Mouse (Mus musculus) midbrain, embryonic 16.5 days (tissue): Measurements from ENCODE around the gene Rps25. TPM values are rescaled to one million over a fixed set of nuclear protein-coding genes. Genes with fewer than 3 reads are reported as not detected.
"Not testable (repeated sequence)": the region's sequence is repeated elsewhere in the genome, so short reads cannot be mapped to it uniquely, and the experiment has no call there.

Experiments
- ATAC-seq: fragments of 200-750 bp; cut with Nextera tagmentation; 2 replicates; pipeline ENCODE4 v1.8.0; 2017; ENCODE audit warnings: moderate TSS enrichment
- H3K27ac ChIP-seq: fragments of 300-500 bp; sonication (generic); 2 replicates; pipeline ENCODE4 v1.5.1; 2014; ENCODE audit warnings: mild to moderate bottlenecking, low read length, mixed read lengths
- H3K27me3 ChIP-seq: fragments of 300-500 bp; sonication (generic); 2 replicates; pipeline ENCODE4 v1.6.1; 2014; ENCODE audit warnings: low read depth, low read length, mixed read lengths; ENCODE audit not compliant: control insufficient read depth, insufficient read depth
- H3K36me3 ChIP-seq: fragments of 300-500 bp; sonication (generic); 2 replicates; pipeline ENCODE4 v1.6.1; 2014; ENCODE audit warnings: mild to moderate bottlenecking, low read length, moderate library complexity, mixed read lengths; ENCODE audit not compliant: control insufficient read depth, insufficient read depth
- H3K4me1 ChIP-seq: fragments of 300-500 bp; sonication (generic); 2 replicates; pipeline ENCODE4 v1.6.1; 2014; ENCODE audit warnings: mild to moderate bottlenecking, low read length, mixed read lengths; ENCODE audit not compliant: control insufficient read depth, insufficient read depth
- H3K4me2 ChIP-seq: fragments of 300-500 bp; sonication (generic); 2 replicates; pipeline ENCODE4 v1.6.1; 2014; ENCODE audit warnings: mild to moderate bottlenecking, low read length, mixed read lengths
- H3K4me3 ChIP-seq: fragments of 300-500 bp; sonication (generic); 2 replicates; pipeline ENCODE4 v1.5.1; 2014; ENCODE audit warnings: low read depth, mild to moderate bottlenecking, low read length, moderate library complexity, mixed read lengths
- H3K9ac ChIP-seq: fragments of 300-500 bp; sonication (generic); 2 replicates; pipeline ENCODE4 v1.6.1; 2014; ENCODE audit warnings: low read depth, low read length, mixed read lengths
- H3K9me3 ChIP-seq: fragments of 300-500 bp; sonication (generic); replicated peaks from 2 replicates; pipeline ENCODE4 v1.6.1; 2014; ENCODE audit warnings: mild to moderate bottlenecking, low read length, mixed read lengths; ENCODE audit not compliant: control insufficient read depth, poor library complexity, severe bottlenecking
- WGBS: fragments of 180-500 bp; shearing (Covaris S2); extraction: QIAGEN DNeasy Blood & Tissue Kit; methylation state at CpG from one replicate; pipeline ENCODE4 v1.1.7; 2014; 5-methylcytosine and 5-hydroxymethylcytosine counted together
- polyA plus RNA-seq: library from polyadenylated mRNA; unstranded; fragments of >200 nt; fragmentation: Nextera tagmentation; extraction: Ambion mirVana; gene quantifications from 2 replicates; pipeline ENCODE4 v1.2.1, GENCODE M21; 2015

The Rps25 gene
- polyA plus RNA-seq, 1 experiment from 2014 or later: 926 TPM

- ATAC-seq: no peak
- H3K4me3 ChIP-seq: no peak overlapping the region
- no peaks in the 10 kb centered on the region for H3K27me3 ChIP-seq
- no peak overlapping the region for H3K9ac ChIP-seq
- no peaks in the 10 kb centered on the region for H3K9me3 ChIP-seq
- peaks cover 13% of the 10 kb centered on the region; the same call in 1 of the 2 replicates for H3K36me3 ChIP-seq
- peaks cover 16% of the 10 kb centered on the region for H3K4me1 ChIP-seq
- H3K27ac ChIP-seq: no peak overlapping the region
- H3K4me2 ChIP-seq: no peak overlapping the region
- 81% methylated on average over 1 of the region's 1 CpGs for WGBS
Measured at GRCm38 (mm10) chr9:44411601-44412130, 4.7 kb downstream of the Rps25 start.

GRCm38 (mm10) chr9:44412306-44412705 lies 5.4 kb downstream of the Rps25 start:
- H3K27ac ChIP-seq: no peak overlapping the region
- H3K27me3 ChIP-seq: no peaks in the 10 kb centered on the region
- no peaks in the 10 kb centered on the region for H3K9me3 ChIP-seq
- H3K9ac ChIP-seq: no peak overlapping the region
- 89% methylated on average over 4 of the region's 4 CpGs for WGBS
- ATAC-seq: no peak
- H3K36me3 ChIP-seq: peaks cover 13% of the 10 kb centered on the region; the same call in 1 of the 2 replicates
- no peak overlapping the region for H3K4me3 ChIP-seq
- H3K4me2 ChIP-seq: no peak overlapping the region
- H3K4me1 ChIP-seq: peaks cover 20% of the 10 kb centered on the region

DNA sequence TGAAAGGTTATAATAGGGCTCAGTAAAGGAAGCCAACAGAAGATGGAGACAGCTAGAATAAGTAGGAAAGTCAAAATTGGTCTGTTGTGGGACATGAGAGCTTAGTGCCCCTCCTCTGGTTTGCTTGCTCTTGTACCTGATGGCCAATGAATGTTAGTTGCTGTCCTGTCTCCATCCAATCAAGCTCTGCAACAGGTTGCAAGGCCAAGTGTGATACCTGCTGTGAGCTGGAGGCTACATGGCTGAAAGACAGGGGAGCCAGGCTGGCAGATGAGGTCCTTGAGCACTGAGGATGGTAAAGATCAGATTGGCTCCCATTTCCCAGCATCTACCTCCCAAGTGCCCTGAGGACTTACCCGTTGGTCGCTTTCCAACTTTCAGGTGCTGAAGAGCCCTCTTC lies 5.8 kb downstream of the Rps25 start:
- H3K9me3 ChIP-seq: no peaks in the 10 kb centered on the region
- no peak overlapping the region for H3K4me2 ChIP-seq
- no peaks in the 10 kb centered on the region for H3K27me3 ChIP-seq
- no peak overlapping the region for H3K4me3 ChIP-seq
- H3K27ac ChIP-seq: no peak overlapping the region
- H3K36me3 ChIP-seq: peaks cover 13% of the 10 kb centered on the region; the same call in 1 of the 2 replicates
- H3K4me1 ChIP-seq: peaks cover 22% of the 10 kb centered on the region
- ATAC-seq: no peak
- H3K9ac ChIP-seq: no peak overlapping the region
- 85% methylated on average over 2 of the region's 2 CpGs for WGBS

GRCm38 (mm10) chr9:44417156-44417891 lies 10.4 kb downstream of the Rps25 start:
- peak overlapping the region; percentile 89 for H3K4me2 ChIP-seq
- no peaks in the 10 kb centered on the region for H3K9me3 ChIP-seq
- H3K27me3 ChIP-seq: no peaks in the 10 kb centered on the region
- 0 out of 2 replicates have a peak, but pooled peaks cover 4% of the 10 kb centered on the region for H3K36me3 ChIP-seq
- H3K9ac ChIP-seq: peak overlapping the region; percentile 97
- WGBS: 8% methylated on average over 26 of the region's 26 CpGs
- H3K4me3 ChIP-seq: peak overlapping the region; percentile 84
- H3K27ac ChIP-seq: peak overlapping the region; percentile 71
- ATAC-seq: peak; percentile 76
- H3K4me1 ChIP-seq: peaks cover 19% of the 10 kb centered on the region

DNA sequence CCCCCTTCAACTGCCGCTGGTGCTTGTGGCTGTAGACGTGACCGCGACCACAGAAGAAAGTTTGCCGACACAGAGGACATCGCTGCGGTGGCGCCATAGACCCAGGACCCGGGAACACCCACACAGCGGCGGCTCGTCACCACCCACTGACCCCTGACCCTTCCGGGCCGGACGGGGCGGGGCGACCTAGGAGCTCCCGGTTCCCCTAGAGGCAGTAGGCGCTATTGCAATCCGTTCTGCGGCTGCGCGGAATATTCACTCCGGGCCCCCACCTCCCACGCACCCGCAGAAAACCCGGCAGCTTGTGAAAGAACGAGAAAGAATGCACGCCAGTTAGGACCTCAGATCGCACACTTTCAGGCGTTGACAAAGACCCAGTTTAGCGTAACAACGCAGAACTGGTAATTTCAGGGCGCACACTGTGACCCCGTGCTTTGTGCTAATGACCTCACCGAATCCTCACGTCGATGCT lies 11.0 kb downstream of the Rps25 start:
- H3K4me3 ChIP-seq: peak overlapping the region; percentile 84
- H3K4me1 ChIP-seq: peaks cover 19% of the 10 kb centered on the region
- ATAC-seq: peak; percentile 92
- H3K4me2 ChIP-seq: peak overlapping the region; percentile 89
- H3K36me3 ChIP-seq: no peaks in the 10 kb centered on the region
- peak overlapping the region; percentile 97 for H3K9ac ChIP-seq
- H3K27ac ChIP-seq: peak overlapping the region; percentile 71
- WGBS: under 1% methylated on average over 38 of the region's 38 CpGs
- H3K27me3 ChIP-seq: no peaks in the 10 kb centered on the region
- H3K9me3 ChIP-seq: no peaks in the 10 kb centered on the region

DNA sequence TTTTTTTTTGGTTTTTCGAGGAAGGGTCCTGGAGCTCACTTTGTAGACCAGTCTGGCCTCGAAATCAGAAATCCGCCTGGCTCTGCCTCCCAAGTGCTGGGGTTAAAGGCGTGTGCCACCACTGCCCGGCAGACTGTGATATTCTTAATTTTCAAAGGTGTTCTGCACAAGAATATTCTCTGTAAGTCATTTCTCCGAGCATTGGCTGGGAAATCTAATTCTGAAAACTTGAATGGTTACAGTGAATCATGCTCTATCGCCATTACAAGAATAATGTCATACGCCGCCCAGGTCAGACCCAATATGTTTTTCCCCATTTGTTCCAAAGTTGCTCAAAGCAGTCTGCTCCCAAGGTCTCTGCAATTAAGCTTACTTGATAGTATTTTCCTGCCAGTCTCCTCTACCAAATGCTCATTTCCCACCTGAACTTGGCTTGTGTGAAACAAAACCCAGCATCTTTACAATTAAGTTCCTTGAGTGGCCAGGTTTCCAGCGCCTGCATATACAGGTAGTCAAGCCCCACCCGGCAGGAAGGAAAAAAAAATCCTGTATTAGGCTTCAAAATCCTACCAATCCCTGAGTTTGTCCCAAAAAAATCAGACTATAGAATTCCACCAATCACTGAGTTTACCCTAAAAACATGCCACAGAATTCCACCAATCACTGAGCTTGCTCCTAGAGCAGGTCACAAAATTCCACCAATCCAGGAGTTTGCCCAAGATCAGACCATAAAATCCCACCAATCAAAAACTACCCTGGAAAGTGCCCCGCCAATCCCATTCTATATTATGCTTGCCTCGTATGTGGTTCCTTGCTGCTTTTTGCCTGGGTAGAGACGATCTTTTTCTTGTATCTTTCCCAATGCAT lies 11.8 kb downstream of the Rps25 start, which contains the start of gene Ccdc84:
Ccdc84 (minus strand) TSS at position 51 of the 867 bp plus-strand sequence.
- WGBS: 76% methylated on average over 14 of the region's 14 CpGs
- no peaks in the 10 kb centered on the region for H3K9me3 ChIP-seq
- H3K4me1 ChIP-seq: peaks cover 19% of the 10 kb centered on the region
- H3K9ac ChIP-seq: peak within 1 kb of the TSS; percentile 97
- H3K4me3 ChIP-seq: peak within 1 kb of the TSS; percentile 84
- no peak for ATAC-seq
- peak within 1 kb of the TSS; percentile 89 for H3K4me2 ChIP-seq
- H3K36me3 ChIP-seq: no peaks in the 10 kb centered on the region
- no peaks in the 10 kb centered on the region for H3K27me3 ChIP-seq
- peak within 1 kb of the TSS; percentile 71 for H3K27ac ChIP-seq

GRCm38 (mm10) chr9:44419730-44420129 lies 12.8 kb downstream of the Rps25 start:
- not testable (repeated sequence) for H3K27me3 ChIP-seq, H3K9ac ChIP-seq, H3K4me2 ChIP-seq, H3K4me3 ChIP-seq, H3K27ac ChIP-seq, H3K36me3 ChIP-seq, H3K9me3 ChIP-seq, ATAC-seq
- WGBS: 97% methylated on average over 9 of the region's 9 CpGs
- peaks cover 19% of the 10 kb centered on the region for H3K4me1 ChIP-seq

- no peak overlapping the region for H3K4me2 ChIP-seq
- peaks cover 19% of the 10 kb centered on the region for H3K4me1 ChIP-seq
- 89% methylated on average over 5 of the region's 5 CpGs for WGBS
- no peaks in the 10 kb centered on the region for H3K36me3 ChIP-seq
- H3K27ac ChIP-seq: no peak overlapping the region
- H3K27me3 ChIP-seq: no peaks in the 10 kb centered on the region
- no peak for ATAC-seq
- no peak overlapping the region for H3K9ac ChIP-seq
- no peaks in the 10 kb centered on the region for H3K9me3 ChIP-seq
- no peak overlapping the region for H3K4me3 ChIP-seq
Measured at GRCm38 (mm10) chr9:44420280-44420898, 13.4 kb downstream of the Rps25 start.
